Mouse (Mus musculus) layer of hippocampus, postnatal 10 days (tissue): Measurements from ENCODE around the gene Stox2. TPM values are rescaled to one million over a fixed set of nuclear protein-coding genes. Genes with fewer than 3 reads are reported as not detected.

Source experiments
- DNase-seq, 2 experiments: peaks; one replicate each; pipeline ENCODE4 v3.0.0; 2021; ENCODE audit warnings: low spot score in 2 of 2
- total RNA-seq, 2 experiments: library from RNA; stranded (reverse); gene quantifications; 2 replicates each; pipeline ENCODE4 v1.2.3; 2021

Stox2 gene
- total RNA-seq, 2 experiments from 2014 or later: 88.8 to 94.2 TPM

GRCm38 (mm10) chr8:47411321-47411720, 34.8 kb downstream of the Stox2 start:
- no peak for DNase-seq

- DNase-seq: no peak
Measured at GRCm38 (mm10) chr8:47409061-47409460, 37.1 kb downstream of the Stox2 start.

- DNase-seq: no peak
Measured at GRCm38 (mm10) chr8:47404852-47405251, 41.3 kb downstream of the Stox2 start.

GRCm38 (mm10) chr8:47392927-47393326, 53.2 kb downstream of the Stox2 start:
- no peak for DNase-seq

GRCm38 (mm10) chr8:47392290-47392689, 53.9 kb downstream of the Stox2 start:
- DNase-seq: no peak

- no peak for DNase-seq
Measured at GRCm38 (mm10) chr8:47391844-47392243, 54.3 kb downstream of the Stox2 start.

GRCm38 (mm10) chr8:47389430-47389829, 56.7 kb downstream of the Stox2 start:
- no peak for DNase-seq

GRCm38 (mm10) chr8:47388171-47388570, 58.0 kb downstream of the Stox2 start:
- DNase-seq: no peak

GRCm38 (mm10) chr8:47385810-47386209, 60.4 kb downstream of the Stox2 start:
- DNase-seq: no peak

- DNase-seq: no peak
Measured at GRCm38 (mm10) chr8:47384151-47384550, 62.0 kb downstream of the Stox2 start.

- no peak for DNase-seq
Measured at GRCm38 (mm10) chr8:47383632-47384031, 62.5 kb downstream of the Stox2 start.

- DNase-seq: peak; percentile 35 to 50
Measured at GRCm38 (mm10) chr8:47381216-47381615, 64.9 kb downstream of the Stox2 start.

GRCm38 (mm10) chr8:47380725-47381124, 65.4 kb downstream of the Stox2 start:
- no peak for DNase-seq

GRCm38 (mm10) chr8:47380075-47380474, 66.1 kb downstream of the Stox2 start:
- DNase-seq: no peak

- DNase-seq: no peak
Measured at GRCm38 (mm10) chr8:47376651-47377050, 69.5 kb downstream of the Stox2 start.

GRCm38 (mm10) chr8:47373757-47374156, 72.4 kb downstream of the Stox2 start:
- DNase-seq: no peak

GRCm38 (mm10) chr8:47371539-47371938, 74.6 kb downstream of the Stox2 start:
- DNase-seq: no peak

- no peak for DNase-seq
Measured at GRCm38 (mm10) chr8:47371081-47371480, 75.1 kb downstream of the Stox2 start.

- peak; percentile 87 to 89 for DNase-seq
Measured at GRCm38 (mm10) chr8:47370421-47371080, 75.6 kb downstream of the Stox2 start.

GRCm38 (mm10) chr8:47369949-47370348, 76.2 kb downstream of the Stox2 start:
- no peak for DNase-seq

- DNase-seq: no peak
Measured at GRCm38 (mm10) chr8:47369044-47369769, 77.0 kb downstream of the Stox2 start.

- no peak for DNase-seq
Measured at GRCm38 (mm10) chr8:47367029-47367428, 79.1 kb downstream of the Stox2 start.

- no peak for DNase-seq
Measured at GRCm38 (mm10) chr8:47363271-47363670, 82.9 kb downstream of the Stox2 start.
